Mouse (Mus musculus) adrenal gland, postnatal 36 days (tissue): ENCODE measurements around the gene Slc30a5. TPM values are rescaled to one million over a fixed set of nuclear protein-coding genes. Genes with fewer than 3 reads are reported as not detected.
A peak's percentile ranks its signal among the peaks of the same experiment; 100 is the strongest.
"Not testable (repeated sequence)": the region's sequence is repeated elsewhere in the genome, so short reads cannot be mapped to it uniquely, and the experiment has no call there.

Experiments
- DNase-seq, 2 experiments: peaks; one replicate each; pipeline ENCODE4 v3.0.0; 2021; ENCODE audit warnings: mixed read lengths in 1 of 2
- long read RNA-seq, 2 experiments: library from polyadenylated mRNA; stranded (forward); transcript quantifications; one replicate each; pipeline ENCODE4 v2.0.0; 2021; ENCODE audit warnings: borderline sequencing depth in 2 of 2
- total RNA-seq, 2 experiments: library from RNA; stranded (reverse); gene quantifications; 2 replicates each; pipeline ENCODE4 v1.2.3; 2021

Slc30a5 gene
- 10 to 100 TPM; 49.9 to 51.4 TPM for total RNA-seq
- long read RNA-seq, experiment 1, transcript Slc30a5-201 (16 exons, 3,179 nt), result major isoform, 53 of 73 reads
- long read RNA-seq, experiment 1, partial matches to known transcripts, result 5 of 73 reads
- long read RNA-seq, experiment 1, other reads (novel, unspliced or antisense), result 14 of 73 reads
- long read RNA-seq, experiment 2, transcript Slc30a5-201 (16 exons, 3,179 nt), result major isoform, 17 of 19 reads
- long read RNA-seq, experiment 2, partial matches to known transcripts, result 0 of 19 reads
- long read RNA-seq, experiment 2, other reads (novel, unspliced or antisense), result 1 of 19 reads

DNA sequence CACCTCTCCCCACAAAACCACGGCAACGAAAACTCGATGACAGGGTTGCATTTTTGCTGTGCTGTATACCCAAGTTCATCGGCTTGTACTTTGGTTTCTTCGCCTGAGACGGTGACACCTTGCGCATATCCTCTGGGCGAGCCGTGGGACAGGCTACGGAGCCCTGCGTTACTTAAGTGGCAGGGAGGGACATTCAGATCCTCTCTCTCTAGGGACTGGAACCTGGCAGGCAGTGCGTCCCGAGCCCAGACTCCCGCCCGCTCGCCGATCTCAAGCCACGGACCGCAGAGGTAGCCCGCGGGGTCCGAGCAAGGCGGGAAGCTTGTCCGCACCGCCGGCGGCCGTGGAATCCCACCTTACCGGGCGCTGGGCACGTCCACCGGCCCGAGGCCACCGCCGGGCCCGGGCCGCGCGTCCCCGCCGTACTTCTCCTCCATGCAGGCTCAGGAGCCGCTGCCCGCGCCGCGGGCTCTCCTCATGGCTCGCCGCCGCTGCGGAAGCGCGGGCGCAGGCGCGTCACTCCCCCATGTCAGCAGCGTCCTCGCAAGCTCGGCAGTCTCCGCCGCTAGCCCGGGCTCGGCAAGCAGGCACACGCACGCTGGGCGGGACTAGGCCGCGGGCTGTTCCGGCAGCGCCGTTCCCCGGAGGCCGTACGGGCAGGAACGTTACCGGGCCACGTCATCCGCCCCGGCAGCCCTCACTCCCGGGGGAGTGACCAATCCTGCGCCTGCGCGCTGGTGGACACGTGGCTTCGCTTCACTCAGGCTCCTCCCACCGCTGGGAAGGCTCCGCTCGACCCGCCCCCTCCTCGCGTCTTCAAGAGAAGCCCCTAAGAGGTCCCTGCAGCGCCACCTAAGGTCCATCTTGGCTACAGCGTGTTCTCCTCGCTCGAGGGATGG is at the start of gene Slc30a5:
Slc30a5 (minus strand) TSS at position 687 of the 899 bp plus-strand sequence.
- DNase-seq, result peak; percentile 99 to 100

DNA sequence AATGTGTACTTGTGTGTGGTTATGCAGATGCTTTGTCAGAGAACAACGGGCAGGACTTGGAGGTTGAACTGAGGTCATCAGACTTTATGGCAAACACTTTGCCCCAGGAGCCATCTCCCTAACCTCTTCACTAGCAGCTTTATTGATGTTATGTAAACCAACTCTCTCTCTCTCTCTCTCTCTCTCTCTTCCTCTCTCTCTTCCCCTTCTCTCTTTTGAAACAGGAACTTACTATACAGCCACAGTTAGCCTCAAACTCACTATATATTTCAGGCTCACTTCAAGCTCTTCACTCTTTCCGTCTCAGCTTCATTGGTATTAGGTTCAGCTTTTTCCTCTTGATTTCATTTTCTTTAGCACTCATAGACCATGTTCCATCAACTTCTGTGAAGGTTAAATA is 48.7 kb upstream of the Slc30a5 start:
- no peak for DNase-seq

DNA sequence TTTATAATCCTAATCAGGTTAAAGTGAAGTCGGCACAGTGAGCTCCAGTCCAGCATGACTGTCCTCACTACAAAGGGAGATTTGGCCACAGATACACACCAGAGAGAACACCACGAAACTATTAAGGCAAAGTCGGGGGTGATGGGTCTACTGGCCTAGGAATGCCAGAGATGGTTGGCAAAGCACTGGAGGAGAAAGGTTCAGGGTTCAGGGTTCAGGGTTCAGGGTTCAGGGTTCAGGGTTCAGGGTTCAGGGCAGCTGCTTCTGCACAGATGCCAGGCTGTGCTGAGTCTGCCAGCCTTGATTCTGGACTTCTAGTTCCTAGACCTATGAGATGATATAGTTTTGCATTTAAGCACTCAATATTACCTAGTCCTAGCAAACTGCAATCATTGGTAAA is 46.6 kb upstream of the Slc30a5 start:
- no peak for DNase-seq

DNA sequence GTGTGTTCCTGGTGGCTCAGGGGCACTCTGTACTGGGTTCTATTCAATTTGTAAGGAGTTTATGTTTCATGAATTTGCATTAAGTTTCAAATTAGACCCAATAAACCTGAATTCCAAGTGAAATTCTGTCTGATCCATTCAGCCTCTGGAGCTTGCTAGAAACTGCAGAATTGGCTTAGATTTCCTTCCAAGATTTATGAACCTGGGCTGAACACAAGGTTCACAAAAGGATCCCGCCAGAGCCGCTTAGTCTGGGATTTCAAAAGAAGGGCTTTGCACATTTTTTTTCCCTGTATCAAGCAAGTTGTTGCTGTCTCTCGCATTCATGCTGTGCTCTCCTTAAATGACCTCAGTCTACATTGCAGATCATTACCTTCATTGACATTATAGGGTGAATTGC is 46.1 kb upstream of the Slc30a5 start:
- no peak for DNase-seq

DNA sequence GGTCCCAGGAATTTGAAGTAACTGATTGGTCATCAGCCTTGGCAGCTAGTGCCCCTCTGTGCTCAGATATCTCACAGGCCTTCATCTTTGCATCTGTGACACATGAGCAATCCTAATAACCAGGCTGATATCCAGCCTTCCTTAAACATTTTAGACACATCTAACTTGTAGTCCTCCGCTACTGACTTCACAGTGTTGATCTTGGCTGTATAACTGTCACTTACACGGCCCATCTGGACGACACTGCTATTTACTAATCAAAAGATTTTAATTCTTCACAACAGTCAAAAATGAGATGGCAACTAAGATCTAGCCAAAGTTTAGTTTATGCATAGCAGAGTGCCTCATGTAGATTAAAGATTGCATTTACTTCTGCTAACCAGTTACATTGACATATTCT is 45.0 kb upstream of the Slc30a5 start:
- DNase-seq, result no peak

DNA sequence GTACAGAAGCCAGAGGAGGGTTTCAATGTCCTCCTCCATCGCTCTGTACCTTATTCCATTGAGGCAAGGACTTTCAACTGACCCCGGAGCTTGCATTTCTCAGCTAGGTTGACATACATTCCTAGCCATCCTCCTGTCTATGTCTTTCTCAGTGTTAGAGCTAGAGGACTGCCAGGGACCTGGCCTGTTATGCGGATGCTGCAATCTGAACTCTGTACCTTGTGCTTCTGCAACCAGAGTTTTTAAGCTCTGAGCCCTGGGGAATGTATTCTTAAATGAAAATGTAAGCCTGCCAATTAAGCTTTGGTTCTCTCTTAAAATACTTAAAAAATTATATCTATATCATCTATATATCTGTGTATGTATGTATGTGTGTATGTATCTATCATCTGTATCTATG is 44.5 kb upstream of the Slc30a5 start:
- DNase-seq, result no peak

DNA sequence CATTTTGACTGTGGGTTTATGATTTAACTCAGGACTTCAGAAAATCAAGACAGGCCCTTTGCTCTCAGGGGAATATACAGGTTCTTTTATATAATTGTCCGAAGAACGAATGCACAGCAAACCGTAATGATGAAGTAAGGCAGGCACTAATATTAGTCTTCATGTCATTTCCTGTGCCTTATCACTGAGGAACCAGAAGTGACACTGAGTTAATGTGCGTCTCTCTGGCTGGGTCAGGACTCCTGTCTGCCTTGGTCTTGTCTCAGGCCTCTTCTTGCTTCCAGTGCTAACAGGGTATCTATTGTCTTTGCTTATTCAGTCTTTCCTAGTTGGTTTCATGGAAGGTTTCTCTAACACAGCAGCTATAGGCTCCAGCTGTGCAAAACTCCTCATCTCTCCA is 41.9 kb upstream of the Slc30a5 start:
- no peak for DNase-seq

DNA sequence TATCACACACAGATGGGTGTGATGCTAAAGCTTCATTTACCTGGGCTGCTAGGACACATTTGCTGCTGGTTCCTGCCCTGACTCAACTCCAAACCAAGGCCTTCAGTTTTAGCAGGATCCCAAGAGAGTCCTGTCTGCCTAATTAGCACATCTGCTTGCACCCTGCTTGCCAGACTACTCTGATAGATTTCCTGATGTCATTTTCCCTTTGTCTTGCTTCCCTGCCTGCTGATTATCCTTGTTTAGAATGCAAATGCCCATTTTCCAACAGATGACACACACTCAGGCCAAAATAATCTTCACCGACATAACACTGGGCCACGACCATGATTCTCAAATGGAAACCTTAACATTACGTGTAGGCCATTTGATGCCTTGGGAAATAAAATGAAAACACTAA is 41.4 kb upstream of the Slc30a5 start:
- DNase-seq, result no peak

DNA sequence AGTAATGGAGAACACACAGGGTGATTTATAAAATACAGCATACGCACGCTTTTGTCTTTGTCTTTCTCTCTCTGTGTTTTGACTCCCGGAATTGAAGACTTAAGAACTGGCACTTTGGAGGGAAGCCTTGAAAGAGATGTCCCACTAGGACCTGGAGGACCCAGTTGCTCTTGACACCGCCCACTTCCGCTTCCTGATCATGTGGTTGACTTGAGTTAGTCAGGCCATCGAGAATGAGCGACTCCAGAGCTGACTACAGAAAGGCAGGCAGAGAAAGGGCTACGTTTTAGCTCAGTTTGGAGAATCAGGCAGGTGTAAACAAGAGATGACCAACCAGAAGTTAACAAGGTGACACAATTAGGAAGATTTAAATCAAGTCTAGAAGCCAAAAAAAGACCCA is 40.3 kb upstream of the Slc30a5 start:
- no peak for DNase-seq

DNA sequence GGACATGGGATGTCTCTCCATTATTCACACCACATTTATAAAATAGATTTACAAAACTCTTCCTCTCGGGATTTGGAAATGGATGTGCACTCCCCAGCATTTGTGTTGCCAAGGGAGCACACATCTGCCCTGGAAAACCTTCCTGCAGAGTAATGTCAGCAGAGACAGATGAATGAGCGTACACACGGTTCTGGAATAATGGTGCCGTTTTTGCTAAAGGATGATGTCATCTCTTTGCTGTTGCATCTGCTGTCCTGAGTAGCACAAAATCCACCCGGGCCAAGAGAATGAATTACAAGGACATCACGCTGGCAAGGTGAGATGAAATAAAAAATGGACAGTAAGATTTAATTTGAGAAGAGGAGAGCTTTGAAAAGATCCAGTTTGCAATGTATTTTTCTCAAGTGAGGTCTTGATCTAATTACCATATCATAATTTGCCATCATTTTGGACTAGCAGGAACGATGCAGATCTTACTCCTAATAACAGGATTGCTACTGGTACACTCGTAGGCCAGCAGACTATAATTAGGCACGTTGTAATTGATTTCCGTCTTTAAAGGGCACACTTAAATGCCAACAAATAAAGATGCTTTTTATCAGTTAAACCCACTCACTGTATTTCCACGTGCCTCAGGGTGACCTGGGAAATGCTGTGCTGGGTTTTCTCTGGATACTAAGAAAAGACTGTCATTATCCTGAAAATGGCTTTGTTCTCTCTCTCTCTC is 38.4 kb upstream of the Slc30a5 start:
- no peak for DNase-seq

DNA sequence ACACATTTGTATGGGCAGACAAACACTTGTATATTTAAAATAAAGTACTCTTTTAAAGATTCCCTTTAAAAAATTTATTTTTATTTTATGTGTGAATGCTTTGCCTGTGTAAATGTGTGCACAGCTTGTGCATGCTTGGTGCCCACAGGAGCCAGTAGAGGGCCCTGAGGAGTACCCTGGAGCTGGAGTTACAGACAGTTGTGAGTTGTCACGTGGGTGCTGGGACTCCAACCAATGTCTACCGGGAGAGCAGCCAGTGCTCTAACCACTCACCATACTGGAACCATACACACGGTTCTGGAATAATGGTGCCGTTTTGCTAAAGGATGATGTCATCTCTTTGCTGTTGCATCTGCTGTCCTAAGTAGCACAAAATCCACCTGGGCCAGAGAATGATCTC is 36.6 kb upstream of the Slc30a5 start:
- no peak for DNase-seq

DNA sequence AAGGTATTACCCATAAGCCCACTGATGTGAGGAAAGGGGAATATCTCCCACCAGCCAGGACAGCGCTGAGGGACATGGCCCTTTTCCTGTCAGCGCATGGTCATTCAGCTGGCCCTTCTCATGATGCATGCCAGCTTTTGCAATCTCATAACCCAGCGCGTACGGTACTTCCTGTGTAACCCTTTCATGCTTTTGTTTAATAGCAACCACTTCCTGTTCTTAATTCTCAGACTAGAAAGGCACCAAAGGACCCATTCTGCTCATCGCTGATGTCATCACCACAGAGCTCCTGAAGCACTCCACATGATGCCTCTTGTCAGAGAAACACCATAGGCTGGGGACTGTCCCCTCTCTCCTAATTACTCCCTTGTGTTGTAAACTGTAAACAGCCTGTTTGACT is 33.1 kb upstream of the Slc30a5 start:
- DNase-seq, result no peak

DNA sequence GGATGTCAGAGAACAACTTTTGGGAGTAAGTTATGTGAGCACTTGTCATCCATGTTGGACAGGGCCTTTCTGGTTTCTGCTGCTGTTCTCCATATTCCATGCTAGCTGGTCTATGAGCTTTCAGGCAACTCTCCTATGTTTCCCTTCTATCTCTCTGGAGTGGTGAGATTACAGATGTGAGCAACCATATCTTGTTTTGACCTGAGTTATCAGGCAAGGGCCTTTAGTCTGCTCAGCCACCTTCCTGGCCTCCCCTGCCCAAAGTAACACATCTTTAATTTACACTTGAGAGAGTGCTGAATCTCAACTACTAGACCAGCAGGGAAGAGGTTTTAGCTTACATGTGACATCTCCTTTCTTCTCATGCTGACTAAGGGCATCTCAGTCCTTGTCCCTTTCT is 32.5 kb upstream of the Slc30a5 start:
- no peak for DNase-seq

DNA sequence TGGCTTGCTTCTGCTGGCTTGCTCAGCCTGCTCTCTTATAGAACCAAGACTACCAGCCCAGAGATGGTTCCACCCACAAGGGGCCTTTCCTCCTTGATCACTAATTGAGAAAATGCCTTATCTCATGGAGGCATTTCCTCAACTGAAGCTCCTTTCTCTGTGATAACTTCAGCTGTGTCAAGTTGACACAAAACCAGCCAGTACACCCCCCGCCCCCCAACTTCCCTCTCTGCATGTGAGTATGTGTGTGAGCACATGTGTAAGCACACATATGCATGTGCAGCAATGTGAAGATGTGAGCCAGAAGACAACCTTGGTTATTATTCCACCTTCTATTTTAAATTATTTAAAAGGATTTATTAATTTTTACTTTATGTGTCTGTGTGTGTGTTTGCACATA is 30.7 kb upstream of the Slc30a5 start:
- not testable (repeated sequence) for DNase-seq

DNA sequence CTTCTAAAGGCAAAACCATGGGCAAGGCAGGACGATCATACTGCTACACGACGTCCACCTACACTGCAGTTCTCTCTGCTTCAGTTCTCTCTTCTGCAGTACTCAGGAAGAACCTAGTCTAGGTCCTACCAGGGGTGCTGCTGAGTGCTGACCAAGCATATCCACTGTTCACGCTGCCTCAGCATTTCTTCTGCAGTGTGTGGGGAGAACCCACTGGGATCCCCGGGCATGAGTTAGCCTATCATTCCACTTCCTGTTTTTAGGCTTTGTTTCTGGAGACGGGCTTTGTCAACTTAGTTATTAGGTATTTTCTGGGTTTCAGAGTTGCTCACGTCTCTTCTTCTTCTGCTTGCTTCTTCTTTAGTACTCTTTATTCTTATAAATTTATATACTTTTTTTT is 25.9 kb upstream of the Slc30a5 start:
- no peak for DNase-seq

DNA sequence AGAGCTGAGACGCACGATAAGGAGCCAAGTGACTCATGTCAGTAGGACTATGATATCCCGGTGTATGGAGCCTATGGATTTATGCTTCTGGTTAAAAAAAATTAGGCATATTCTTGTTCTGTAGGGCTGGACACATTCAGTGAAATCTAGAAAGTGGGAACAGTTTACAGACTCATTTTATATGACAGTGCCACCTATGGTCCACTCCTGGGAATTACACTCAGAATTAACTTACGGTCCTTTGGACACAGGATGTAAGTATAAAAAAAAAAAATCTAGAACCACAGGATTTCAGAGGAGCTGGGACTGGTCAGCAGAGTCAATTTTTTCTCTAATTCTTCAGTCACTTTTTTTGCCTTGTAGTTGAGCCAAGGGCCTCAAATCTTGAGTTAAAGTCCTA is 20.9 kb upstream of the Slc30a5 start:
- peak in 1 of 2 experiments; percentile 44 for DNase-seq

DNA sequence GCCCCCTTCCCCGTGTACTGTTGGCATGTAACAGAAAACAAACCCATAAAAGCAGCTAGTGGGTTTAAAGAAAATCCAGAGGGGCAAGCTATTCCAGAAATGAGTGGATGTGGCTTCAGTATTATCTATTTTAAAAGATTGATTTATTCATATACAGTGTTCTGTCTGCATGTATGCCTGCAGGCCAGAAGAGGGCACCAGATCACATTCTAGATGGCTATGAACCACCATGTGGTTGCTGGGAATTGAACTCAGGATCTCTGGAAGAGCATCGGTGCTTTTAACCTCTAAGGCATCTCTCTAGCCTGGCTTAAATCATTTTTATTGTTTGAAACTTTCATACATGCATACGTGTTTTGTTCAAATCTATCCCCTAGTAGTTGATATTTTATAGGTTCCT is 19.9 kb upstream of the Slc30a5 start:
- DNase-seq, result no peak

DNA sequence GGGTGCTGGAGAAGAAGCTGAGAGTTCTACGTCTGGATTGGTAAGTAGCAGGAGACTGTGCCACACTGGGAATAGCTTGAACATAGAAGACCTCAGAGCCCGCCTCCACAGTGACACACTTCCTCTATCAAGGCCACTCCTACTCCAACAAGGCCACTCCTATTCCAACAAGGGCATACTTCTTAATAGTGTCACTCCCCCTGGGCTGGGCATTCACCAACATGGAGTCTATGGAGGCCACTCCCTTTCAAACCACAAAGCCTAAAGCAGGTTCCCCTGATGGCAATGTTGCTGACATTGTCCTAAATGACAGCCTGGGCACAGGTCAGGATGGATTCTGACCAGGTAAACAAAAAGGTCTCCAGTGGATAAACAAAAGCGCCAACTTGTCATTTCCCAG is 15.9 kb upstream of the Slc30a5 start:
- no peak for DNase-seq

DNA sequence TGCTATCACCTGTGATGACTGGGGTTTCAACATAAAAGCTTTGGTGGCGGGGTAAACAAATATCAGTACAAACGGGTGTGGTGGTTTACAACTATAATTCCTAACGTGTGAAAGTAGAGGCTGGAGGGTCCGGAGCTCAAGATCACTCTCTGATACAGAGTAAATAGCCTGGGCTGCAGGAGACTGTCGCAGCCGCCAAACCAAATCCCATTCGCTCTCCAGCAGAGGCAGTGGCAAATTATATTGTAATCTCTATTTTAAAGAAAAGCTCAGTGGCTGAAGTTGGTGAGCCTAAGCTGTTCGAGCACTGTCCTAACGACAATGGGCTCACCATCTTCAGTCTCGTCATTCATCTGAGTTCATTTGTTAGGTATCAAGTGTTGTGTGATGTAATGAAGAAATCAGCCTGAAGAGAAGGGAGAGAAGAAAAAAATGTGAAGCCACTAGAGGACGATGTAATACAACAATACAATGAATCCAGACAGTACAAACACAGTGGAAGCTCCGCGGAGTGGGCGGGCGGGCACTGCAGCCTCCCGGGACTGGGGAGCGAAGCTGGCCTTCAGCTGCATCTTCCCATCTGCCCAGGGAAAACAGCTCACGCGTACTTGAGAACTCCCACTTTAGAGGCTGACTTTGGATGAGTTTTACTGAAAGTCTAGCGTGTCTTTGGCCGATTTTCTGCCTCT is 13.8 kb upstream of the Slc30a5 start:
- peak; percentile 52 to 61 for DNase-seq

DNA sequence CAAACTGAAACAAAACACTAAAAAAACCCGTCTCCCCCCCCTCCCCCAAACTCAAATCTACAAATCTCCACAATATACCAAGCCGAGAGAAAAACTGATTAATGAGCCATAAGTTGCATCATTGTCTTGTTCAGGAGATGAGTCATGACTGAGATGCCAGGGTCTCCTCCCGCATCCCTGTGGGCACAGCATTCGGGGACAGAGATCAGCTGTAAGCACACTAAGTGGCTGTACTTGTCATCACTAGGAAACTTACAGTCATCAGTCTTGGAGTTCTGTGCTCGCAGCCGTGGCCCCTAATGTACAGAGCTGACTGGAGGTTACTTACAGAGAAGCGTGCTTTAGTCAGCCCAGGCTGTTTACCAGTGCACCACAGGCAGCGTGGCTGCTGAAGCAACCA is 13.0 kb upstream of the Slc30a5 start:
- DNase-seq, result no peak

DNA sequence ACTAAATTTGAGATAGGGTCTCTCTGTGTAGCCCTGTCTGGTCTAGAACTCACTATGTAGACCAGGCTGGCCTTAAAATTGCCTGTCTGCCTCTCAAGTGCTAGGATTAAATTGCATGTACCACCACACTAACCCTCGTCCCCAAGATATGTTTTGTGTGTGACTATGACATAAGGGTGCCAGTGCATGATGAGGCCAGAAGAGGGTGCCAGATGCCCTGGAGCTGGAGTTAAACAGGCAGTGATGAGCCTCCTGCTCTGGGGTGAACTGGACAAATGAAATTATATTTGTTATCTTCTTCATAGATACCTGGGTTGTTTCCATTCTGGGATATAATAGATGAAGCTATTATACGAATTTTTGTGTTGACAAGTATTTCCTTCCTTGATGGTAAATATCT is 10.7 kb upstream of the Slc30a5 start:
- peak in 1 of 2 experiments; percentile 31 for DNase-seq

DNA sequence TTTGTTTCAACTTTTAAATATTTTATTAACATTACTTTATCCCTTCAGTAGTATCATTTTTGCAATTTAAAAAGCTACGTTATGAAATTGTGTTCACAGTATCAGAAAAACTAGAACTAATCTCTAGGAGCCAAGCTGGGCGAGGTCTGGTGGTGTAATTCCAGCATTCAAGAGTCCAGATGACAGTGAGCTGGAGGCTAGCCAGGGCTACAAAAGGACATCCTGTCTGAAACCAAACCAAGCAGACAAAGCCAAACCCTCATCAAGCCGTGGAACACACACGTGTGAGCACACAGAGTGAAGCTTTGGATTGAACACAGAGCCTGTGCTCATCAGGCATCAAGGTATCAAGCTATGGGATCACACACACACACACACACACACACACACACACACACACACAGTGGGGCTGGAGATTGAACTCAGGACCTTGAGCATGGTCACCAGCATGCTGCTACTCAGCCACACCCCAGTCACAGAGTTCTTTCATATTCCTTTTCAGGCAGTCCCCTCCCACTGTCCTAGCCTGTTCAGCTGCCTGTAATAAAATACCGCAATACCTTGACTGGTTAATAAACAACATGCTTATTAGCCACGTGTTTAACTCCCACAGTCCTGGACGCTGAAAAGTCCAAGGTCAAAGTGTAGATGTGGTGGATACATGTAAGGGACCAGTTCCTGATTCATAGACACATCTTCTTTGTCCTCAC is 9.9 kb upstream of the Slc30a5 start:
- peak; percentile 61 to 77 for DNase-seq
